Mouse (Mus musculus): ENCODE data around the gene Smpx. TPM values are rescaled to one million over a fixed set of nuclear protein-coding genes. Genes with fewer than 3 reads are reported as not detected.

Gene Smpx
- not detected in 4 replicates for total RNA-seq (2023)

DNA sequence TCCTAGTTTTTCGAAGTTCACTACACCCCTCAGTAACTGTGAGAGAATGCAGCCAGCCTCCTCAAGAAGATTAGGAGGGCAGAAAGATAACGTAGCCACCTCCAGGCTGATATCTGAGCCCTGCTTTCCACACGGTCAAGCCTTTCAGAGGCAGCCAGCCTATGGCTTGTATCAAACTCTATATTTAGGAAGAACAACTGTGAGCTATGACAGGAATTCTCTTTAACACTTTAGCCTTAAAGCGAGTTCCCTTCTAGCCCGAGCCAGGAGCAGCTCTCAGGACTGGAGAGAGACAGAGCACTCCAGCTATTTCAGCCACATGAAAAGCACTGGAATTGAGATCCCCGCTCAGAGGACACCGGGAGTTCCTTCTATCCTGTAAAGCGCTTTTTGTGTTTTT lies at the start of gene Smpx:
Smpx (plus strand) TSS at position 49 of the 400 bp plus-strand sequence.

Other genes starting within 250 kb of the Smpx start
- gene Sms, start 206.6 kb upstream of the Smpx start, total RNA-seq (2023), result 52.7 to 73.2 TPM (median 58.1 TPM) in 4 replicates
- 1.4 to 3.5 TPM (median 2.7 TPM) in 4 replicates for gene Yy2, start 129.9 kb upstream of the Smpx start, total RNA-seq (2023)
- gene Mbtps2, start 100.2 kb upstream of the Smpx start, total RNA-seq (2023), result 20.6 to 23.7 TPM (median 22.4 TPM) in 4 replicates
- gene Klhl34, start 119.5 kb downstream of the Smpx start, total RNA-seq (2023), result not detected in 4 replicates